Mouse (Mus musculus) limb, embryonic 13.5 days (tissue): ENCODE measurements around the gene Stoml1. TPM values are rescaled to one million over a fixed set of nuclear protein-coding genes. Genes with fewer than 3 reads are reported as not detected.
A peak's percentile ranks its signal among the peaks of the same experiment; 100 is the strongest.
"Not testable (repeated sequence)": the region's sequence is repeated elsewhere in the genome, so short reads cannot be mapped to it uniquely, and the experiment has no call there.

Source experiments
- ATAC-seq: fragments of 200-750 bp; cut with Nextera tagmentation; 2 replicates; pipeline ENCODE4 v1.8.0; 2017; ENCODE audit warnings: low read depth, moderate number of reproducible peaks, moderate TSS enrichment; ENCODE audit not compliant: low FRiP score
- H3K27ac ChIP-seq: fragments of 300-500 bp; sonication (generic); 2 replicates; pipeline ENCODE4 v1.5.1; 2015; ENCODE audit warnings: inconsistent platforms, mild to moderate bottlenecking, moderate library complexity
- H3K27me3 ChIP-seq: fragments of 300-500 bp; sonication (generic); 2 replicates; pipeline ENCODE4 v1.6.1; 2015; ENCODE audit warnings: mild to moderate bottlenecking, inconsistent platforms
- H3K36me3 ChIP-seq: fragments of 300-500 bp; sonication (generic); 2 replicates; pipeline ENCODE4 v1.6.1; 2015; ENCODE audit warnings: inconsistent platforms, mild to moderate bottlenecking, moderate library complexity
- H3K4me1 ChIP-seq: fragments of 300-500 bp; sonication (generic); 2 replicates; pipeline ENCODE4 v1.6.1; 2015; ENCODE audit warnings: inconsistent platforms
- H3K4me2 ChIP-seq: fragments of 300-500 bp; sonication (generic); replicated peaks from 2 replicates; pipeline ENCODE4 v1.6.1; 2015; ENCODE audit warnings: inconsistent platforms, mild to moderate bottlenecking, moderate library complexity
- H3K4me3 ChIP-seq: fragments of 300-500 bp; sonication (generic); 2 replicates; pipeline ENCODE4 v1.5.1; 2015; ENCODE audit warnings: moderate library complexity, mild to moderate bottlenecking, inconsistent platforms
- H3K9ac ChIP-seq: fragments of 300-500 bp; sonication (generic); 2 replicates; pipeline ENCODE4 v1.6.1; 2015; ENCODE audit warnings: mild to moderate bottlenecking, inconsistent platforms
- H3K9me3 ChIP-seq: fragments of 300-500 bp; sonication (generic); 2 replicates; pipeline ENCODE4 v1.6.1; 2016; ENCODE audit warnings: inconsistent platforms
- WGBS: fragments of 180-500 bp; shearing (Covaris S2); methylation state at CpG from one replicate; pipeline ENCODE4 v1.1.7; 2015; 5-methylcytosine and 5-hydroxymethylcytosine counted together
- polyA plus RNA-seq: library from polyadenylated mRNA; unstranded; fragments of >200 nt; fragmentation: Nextera tagmentation; extraction: Ambion mirVana; gene quantifications from 2 replicates; pipeline ENCODE4 v1.2.1, GENCODE M21; 2015

Gene Stoml1
- polyA plus RNA-seq, 1 experiment from 2014 or later: 44.2 TPM

DNA sequence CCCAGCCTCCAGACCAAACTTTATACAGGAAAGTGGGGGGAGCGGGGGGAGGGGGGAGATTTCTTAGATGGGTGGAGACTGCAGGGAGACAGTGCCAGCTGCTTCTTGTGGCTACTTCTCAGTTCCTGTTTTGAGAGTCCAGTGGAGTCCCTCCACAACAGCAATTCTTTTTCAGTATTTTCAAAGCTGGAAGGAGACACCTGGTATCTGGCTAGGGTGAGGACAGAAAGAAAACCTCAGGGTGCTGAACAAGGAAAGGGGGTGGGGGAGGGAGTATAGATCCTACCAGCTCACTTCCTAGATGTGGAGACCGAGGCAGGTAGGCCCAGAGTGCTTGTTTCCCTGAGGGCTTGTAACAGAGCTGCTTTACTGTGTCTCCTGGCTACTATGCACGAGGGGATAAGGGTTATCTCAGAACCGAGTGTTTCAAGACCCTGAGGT lies 13.6 kb downstream of the Stoml1 start:
- peak overlapping the region; percentile 52; the same call in 1 of the 2 replicates for H3K27ac ChIP-seq
- 34% methylated on average over 4 of the region's 4 CpGs for WGBS

GRCm38 (mm10) chr9:58267046-58267445 lies 14.1 kb downstream of the Stoml1 start:
- no peaks in the 10 kb centered on the region for H3K27me3 ChIP-seq
- H3K27ac ChIP-seq: peak overlapping the region; percentile 52; the same call in 1 of the 2 replicates
- WGBS: 74% methylated on average over 3 of the region's 3 CpGs
- H3K36me3 ChIP-seq: peaks cover 9% of the 10 kb centered on the region
- peaks cover 16% of the 10 kb centered on the region for H3K4me1 ChIP-seq
- H3K4me2 ChIP-seq: no peak overlapping the region
- H3K9me3 ChIP-seq: no peaks in the 10 kb centered on the region
- no peak overlapping the region for H3K9ac ChIP-seq
- ATAC-seq: no peak
- H3K4me3 ChIP-seq: no peak overlapping the region

More for the DNA sequence above, 13.6 kb downstream of the Stoml1 start:
- H3K27me3 ChIP-seq: no peaks in the 10 kb centered on the region
- H3K9ac ChIP-seq: no peak overlapping the region
- no peak overlapping the region for H3K4me3 ChIP-seq
- ATAC-seq: no peak
- H3K4me1 ChIP-seq: peaks cover 16% of the 10 kb centered on the region
- no peak overlapping the region for H3K4me2 ChIP-seq
- H3K9me3 ChIP-seq: no peaks in the 10 kb centered on the region
- peaks cover 13% of the 10 kb centered on the region for H3K36me3 ChIP-seq

- H3K4me3 ChIP-seq: no peak overlapping the region
- H3K27ac ChIP-seq: no peak overlapping the region
- H3K4me1 ChIP-seq: peaks cover 16% of the 10 kb centered on the region
- H3K9ac ChIP-seq: no peak overlapping the region
- H3K36me3 ChIP-seq: no peaks in the 10 kb centered on the region
- no peak overlapping the region for H3K4me2 ChIP-seq
- no peaks in the 10 kb centered on the region for H3K9me3 ChIP-seq
- no peak for ATAC-seq
- 54% methylated on average over 12 of the region's 12 CpGs for WGBS
- no peaks in the 10 kb centered on the region for H3K27me3 ChIP-seq
These were observed 15.7 kb downstream of the Stoml1 start for GRCm38 (mm10) chr9:58268384-58269313.

- ATAC-seq: no peak
- Histone ChIP-seq H3K27ac (no peak overlapping the region), H3K9ac (no peak overlapping the region), H3K27me3 (no peaks in the 10 kb centered on the region), H3K4me1 (peaks cover 28% of the 10 kb centered on the region), H3K36me3 (no peaks in the 10 kb centered on the region), H3K4me2 (no peak overlapping the region), H3K9me3 (no peaks in the 10 kb centered on the region), H3K4me3 (no peak overlapping the region)
- 39% methylated on average over 3 of the region's 3 CpGs for WGBS
These were observed 17.1 kb downstream of the Stoml1 start for GRCm38 (mm10) chr9:58270081-58270480.

- Histone ChIP-seq H3K9me3 (no peaks in the 10 kb centered on the region), H3K27me3 (no peaks in the 10 kb centered on the region), H3K4me1 (peaks cover 31% of the 10 kb centered on the region), H3K36me3 (no peaks in the 10 kb centered on the region), H3K27ac (no peak overlapping the region), H3K9ac (no peak overlapping the region), H3K4me2 (no peak overlapping the region), H3K4me3 (no peak overlapping the region)
- 95% methylated on average over 3 of the region's 3 CpGs for WGBS
- ATAC-seq: no peak
These were observed 18.1 kb downstream of the Stoml1 start for GRCm38 (mm10) chr9:58271109-58271508.

DNA sequence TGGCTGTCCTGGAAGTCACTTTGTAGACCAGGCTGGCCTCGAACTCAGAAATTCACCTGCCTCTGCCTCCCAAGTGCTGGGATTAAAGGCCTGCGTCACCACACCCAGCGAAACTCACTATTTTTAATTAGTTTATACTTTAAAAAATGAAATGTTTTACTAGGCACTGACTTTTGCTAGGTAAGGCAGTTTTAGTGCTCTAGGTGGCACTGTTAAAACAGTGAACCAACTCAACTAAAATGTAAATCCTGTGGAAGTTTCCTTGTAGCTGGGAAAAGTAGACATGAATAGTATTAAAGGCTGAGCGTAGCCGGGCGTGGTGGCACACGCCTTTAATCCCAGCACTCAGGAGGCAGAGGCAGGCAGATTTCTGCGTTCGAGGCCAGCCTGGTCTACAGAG lies 18.6 kb downstream of the Stoml1 start:
- peaks cover 29% of the 10 kb centered on the region for H3K4me1 ChIP-seq
- 92% methylated on average over 9 of the region's 9 CpGs for WGBS
- H3K27me3 ChIP-seq, H3K27ac ChIP-seq, H3K36me3 ChIP-seq, ATAC-seq, H3K9ac ChIP-seq, H3K9me3 ChIP-seq, H3K4me2 ChIP-seq, H3K4me3 ChIP-seq: not testable (repeated sequence)

- Histone ChIP-seq H3K9ac (no peak overlapping the region), H3K9me3 (no peaks in the 10 kb centered on the region), H3K27me3 (no peaks in the 10 kb centered on the region), H3K27ac (no peak overlapping the region), H3K36me3 (no peaks in the 10 kb centered on the region), H3K4me2 (no peak overlapping the region), H3K4me3 (no peak overlapping the region), H3K4me1 (peaks cover 24% of the 10 kb centered on the region)
- ATAC-seq: no peak
- WGBS: 94% methylated on average over 2 of the region's 2 CpGs
These were observed 19.1 kb downstream of the Stoml1 start for GRCm38 (mm10) chr9:58272068-58272541.

- H3K36me3 ChIP-seq: no peaks in the 10 kb centered on the region
- H3K4me3 ChIP-seq: no peak overlapping the region
- H3K4me2 ChIP-seq: no peak overlapping the region
- 77% methylated on average over 9 of the region's 9 CpGs for WGBS
- no peak for ATAC-seq
- peaks cover 24% of the 10 kb centered on the region for H3K4me1 ChIP-seq
- no peaks in the 10 kb centered on the region for H3K27me3 ChIP-seq
- no peaks in the 10 kb centered on the region for H3K9me3 ChIP-seq
- no peak overlapping the region for H3K27ac ChIP-seq
- H3K9ac ChIP-seq: no peak overlapping the region
These were observed 19.9 kb downstream of the Stoml1 start for GRCm38 (mm10) chr9:58272855-58273254.

GRCm38 (mm10) chr9:58274101-58274604 lies 21.2 kb downstream of the Stoml1 start:
- Histone ChIP-seq H3K9ac (no peak overlapping the region), H3K27ac (peak overlapping the region; percentile 83; the same call in 1 of the 2 replicates)
- 79% methylated on average over 7 of the region's 7 CpGs for WGBS

DNA sequence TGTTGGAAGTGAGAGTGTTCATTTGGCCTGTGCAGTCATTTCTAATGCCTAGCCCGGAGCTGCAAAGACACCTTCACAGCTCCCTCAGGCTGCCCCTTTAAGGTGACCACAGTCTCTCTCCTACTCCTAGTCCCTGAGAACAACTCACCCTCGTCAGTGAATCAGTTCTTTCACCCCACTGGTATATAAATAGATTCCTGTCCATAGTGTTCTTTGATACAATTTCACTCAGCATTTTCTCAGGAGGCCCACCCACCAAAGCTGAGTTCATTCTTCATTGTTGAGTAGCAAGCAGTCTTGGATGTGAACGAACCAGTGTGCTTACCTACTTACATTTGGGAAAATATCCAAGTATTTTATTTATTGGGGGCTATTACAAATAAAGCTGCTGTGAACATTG lies 21.7 kb downstream of the Stoml1 start:
- no peaks in the 10 kb centered on the region for H3K9me3 ChIP-seq
- peak overlapping the region; percentile 42; the same call in 1 of the 2 replicates for H3K4me2 ChIP-seq
- H3K27me3 ChIP-seq: no peaks in the 10 kb centered on the region
- H3K4me1 ChIP-seq: peaks cover 24% of the 10 kb centered on the region
- H3K9ac ChIP-seq: no peak overlapping the region
- H3K27ac ChIP-seq: peak overlapping the region; percentile 83; the same call in 1 of the 2 replicates
- ATAC-seq: no peak
- 37% methylated on average over 3 of the region's 3 CpGs for WGBS
- H3K4me3 ChIP-seq: no peak overlapping the region
- H3K36me3 ChIP-seq: no peaks in the 10 kb centered on the region

More at GRCm38 (mm10) chr9:58274101-58274604, 21.2 kb downstream of the Stoml1 start:
- no peak overlapping the region for H3K4me3 ChIP-seq
- no peaks in the 10 kb centered on the region for H3K9me3 ChIP-seq
- no peak overlapping the region for H3K4me2 ChIP-seq
- no peak for ATAC-seq
- peaks cover 24% of the 10 kb centered on the region for H3K4me1 ChIP-seq
- no peaks in the 10 kb centered on the region for H3K27me3 ChIP-seq
- no peaks in the 10 kb centered on the region for H3K36me3 ChIP-seq

- H3K4me1 ChIP-seq: peaks cover 25% of the 10 kb centered on the region
- no peaks in the 10 kb centered on the region for H3K36me3 ChIP-seq
- WGBS: 14% methylated on average over 8 of the region's 8 CpGs
- peak overlapping the region; percentile 83 for H3K27ac ChIP-seq
- ATAC-seq: peak; percentile 88
- H3K4me2 ChIP-seq: peak overlapping the region; percentile 42
- H3K9ac ChIP-seq: peak overlapping the region; percentile 36; the same call in 1 of the 2 replicates
- no peaks in the 10 kb centered on the region for H3K9me3 ChIP-seq
- H3K27me3 ChIP-seq: no peaks in the 10 kb centered on the region
- no peak overlapping the region for H3K4me3 ChIP-seq
These were observed 22.3 kb downstream of the Stoml1 start for GRCm38 (mm10) chr9:58275115-58275774.

GRCm38 (mm10) chr9:58275797-58276196 lies 22.8 kb downstream of the Stoml1 start:
- Histone ChIP-seq H3K9ac (peak overlapping the region; percentile 36; the same call in 1 of the 2 replicates), H3K4me2 (peak overlapping the region; percentile 42)
- no peak for ATAC-seq

More at GRCm38 (mm10) chr9:58275797-58276196, 22.8 kb downstream of the Stoml1 start:
- peak overlapping the region; percentile 83 for H3K27ac ChIP-seq
- no peaks in the 10 kb centered on the region for H3K9me3 ChIP-seq
- peaks cover 30% of the 10 kb centered on the region for H3K4me1 ChIP-seq
- no peaks in the 10 kb centered on the region for H3K27me3 ChIP-seq
- no peak overlapping the region for H3K4me3 ChIP-seq
- H3K36me3 ChIP-seq: no peaks in the 10 kb centered on the region
- 75% methylated on average over 3 of the region's 3 CpGs for WGBS
